Mouse (Mus musculus) heart, adult 2 months (tissue): ENCODE results near the gene H1f0. TPM values are rescaled to one million over a fixed set of nuclear protein-coding genes. Genes with fewer than 3 reads are reported as not detected.

ENCODE experiments used
- DNase-seq, 2 experiments: peaks; one replicate each; pipeline ENCODE4 v3.0.0; 2021
- H3K27ac ChIP-seq: fragments of 200-600 bp; 2 replicates; pipeline ENCODE4 v1.8.1; 2022
- H3K27me3 ChIP-seq: fragments of 200-500 bp; 2 replicates; pipeline ENCODE4 v1.6.1; 2012; ENCODE audit warnings: mild to moderate bottlenecking, low read length, inconsistent platforms, mixed read lengths; ENCODE audit not compliant: control insufficient read depth, insufficient read depth
- H3K36me3 ChIP-seq: fragments of 200-500 bp; 2 replicates; pipeline ENCODE4 v1.6.1; 2012; ENCODE audit warnings: low read length, inconsistent platforms; ENCODE audit not compliant: control insufficient read depth, insufficient read depth
- H3K4me1 ChIP-seq: fragments of 200-500 bp; 2 replicates; pipeline ENCODE4 v1.6.1; 2011; ENCODE audit warnings: low read length; ENCODE audit not compliant: control insufficient read depth, insufficient read depth
- H3K4me3 ChIP-seq: fragments of 200-600 bp; 2 replicates; pipeline ENCODE4 v1.8.1; 2022
- H3K79me2 ChIP-seq: fragments of 200-500 bp; replicated peaks from 2 replicates; pipeline ENCODE4 v1.6.1; 2012; ENCODE audit warnings: mild to moderate bottlenecking, inconsistent platforms, low read length, moderate library complexity, mixed read lengths; ENCODE audit not compliant: control insufficient read depth, insufficient read depth
- H3K9ac ChIP-seq: fragments of 200-500 bp; 2 replicates; pipeline ENCODE4 v1.6.1; 2012; ENCODE audit warnings: low read depth, mild to moderate bottlenecking, control low read depth, inconsistent platforms, low read length, mixed read lengths
- CTCF ChIP-seq: fragments of 200-600 bp; IDR thresholded peaks from 2 replicates; pipeline ENCODE4 v1.8.1; 2022; ENCODE audit warnings: antibody characterized with exemption, mild to moderate bottlenecking, moderate library complexity
- EP300 ChIP-seq: fragments of 200-500 bp; IDR thresholded peaks from 2 replicates; pipeline ENCODE4 v1.6.1; 2011; ENCODE audit warnings: low read depth, low read length, control low read depth; ENCODE audit not compliant: insufficient read depth
- POLR2A ChIP-seq: fragments of 200-500 bp; IDR thresholded peaks from 2 replicates; pipeline ENCODE4 v1.6.1; 2011; ENCODE audit warnings: mild to moderate bottlenecking, low read depth, low read length, control low read depth; ENCODE audit not compliant: insufficient read depth
- WGBS: fragments of 180-500 bp; shearing (Covaris S2); methylation state at CpG from one replicate; pipeline ENCODE4 v1.1.7; 2018; 5-methylcytosine and 5-hydroxymethylcytosine counted together
- intact Hi-C: fragments of 180-260 bp; cut with DNase I; formaldehyde crosslinking; loops from one replicate; pipeline ENCODE4 v1.15.1; 2025
- polyA plus RNA-seq: library from polyadenylated mRNA; depleted of rRNA; stranded (reverse); fragments of >200 nt; gene quantifications from 2 replicates; pipeline ENCODE4 v1.2.3, GENCODE M21; 2012
- total RNA-seq, 2 experiments: library from RNA; stranded (reverse); gene quantifications; 2 replicates each; pipeline ENCODE4 v1.2.3; 2021

H1f0 gene
- total and polyA plus RNA-seq, 3 experiments, result 54.2 to 82.4 (median 73.3) TPM

- TF ChIP-seq EP300, result peak; percentile 38; the same call in 1 of the 2 replicates
- TF ChIP-seq CTCF, result peak; percentile 93
- TF ChIP-seq POLR2A, result no peak
- Histone ChIP-seq H3K4me3 (no peak overlapping the region), H3K4me1 (peaks cover 4% of the 10 kb centered on the region), H3K27ac (no peak overlapping the region), H3K9ac (peak overlapping the region; percentile 65), H3K27me3 (peaks cover 13% of the 10 kb centered on the region), H3K79me2 (no peaks in the 10 kb centered on the region), H3K36me3 (no peaks in the 10 kb centered on the region)
- intact Hi-C loops, result loop anchor here (1.0 to 2.0 kb wide), 2 partner anchors 33 to 111 kb away; no protein-coding TSS in a partner anchor
- peak; percentile 69 to 84 for DNase-seq
- 5% methylated on average over 14 of the region's 14 CpGs for WGBS
Measured at GRCm38 (mm10) chr15:79037913-79038328, 9.7 kb downstream of the H1f0 start.

- TF ChIP-seq POLR2A, result no peak
- TF ChIP-seq EP300, result no peak
- TF ChIP-seq CTCF, result no peak
- DNase-seq, result no peak
- Histone ChIP-seq H3K4me1 (peaks cover 4% of the 10 kb centered on the region), H3K79me2 (no peaks in the 10 kb centered on the region), H3K9ac (no peak overlapping the region), H3K27ac (no peak overlapping the region), H3K4me3 (no peak overlapping the region), H3K36me3 (no peaks in the 10 kb centered on the region), H3K27me3 (peaks cover 14% of the 10 kb centered on the region)
- 73% methylated on average over 10 of the region's 10 CpGs for WGBS
- intact Hi-C loops, result loop anchor here (2.0 kb wide), 1 partner anchor 110 kb away; no protein-coding TSS in a partner anchor
Measured at GRCm38 (mm10) chr15:79038331-79038730, 10.1 kb downstream of the H1f0 start.

- intact Hi-C loops, result loop anchor here (2.0 kb wide), 1 partner anchor 110 kb away; no protein-coding TSS in a partner anchor
- Histone ChIP-seq H3K4me1 (peaks cover 4% of the 10 kb centered on the region), H3K4me3 (no peak overlapping the region), H3K9ac (no peak overlapping the region), H3K36me3 (no peaks in the 10 kb centered on the region), H3K27me3 (peaks cover 14% of the 10 kb centered on the region), H3K27ac (no peak overlapping the region), H3K79me2 (no peaks in the 10 kb centered on the region)
- DNase-seq, result peak; percentile 65 to 80
- WGBS, result 24% methylated on average over 7 of the region's 7 CpGs
- no peak for TF ChIP-seq POLR2A
- peak; percentile 90 for TF ChIP-seq CTCF
- TF ChIP-seq EP300, result 0 out of 2 replicates have a peak, but pooled peaks have one; percentile 61
Measured at GRCm38 (mm10) chr15:79038853-79039252, 10.6 kb downstream of the H1f0 start.

- 27% methylated on average over 24 of the region's 24 CpGs for WGBS
- H3K27me3 ChIP-seq, result peaks cover 14% of the 10 kb centered on the region
- TF ChIP-seq POLR2A (no peak), EP300 (no peak), CTCF (no peak)
- H3K36me3 ChIP-seq, result no peaks in the 10 kb centered on the region
- intact Hi-C loops, result no loop called here
- H3K4me3 ChIP-seq, result no peak overlapping the region
- H3K9ac ChIP-seq, result no peak overlapping the region
- DNase-seq, result no peak
- no peaks in the 10 kb centered on the region for H3K79me2 ChIP-seq
- H3K4me1 ChIP-seq, result peaks cover 4% of the 10 kb centered on the region
- no peak overlapping the region for H3K27ac ChIP-seq
Measured at GRCm38 (mm10) chr15:79040501-79041416, 12.5 kb downstream of the H1f0 start.

GRCm38 (mm10) chr15:79041585-79041984, 13.3 kb downstream of the H1f0 start, which contains the start of gene Galr3:
Gene Galr3, plus strand, starts transcription at chr15:79041885.
- Histone ChIP-seq H3K27ac (no peak within 1 kb of the TSS), H3K27me3 (peaks cover 14% of the 10 kb centered on the region), H3K9ac (peak within 1 kb of the TSS; percentile 44), H3K79me2 (no peaks in the 10 kb centered on the region), H3K36me3 (no peaks in the 10 kb centered on the region), H3K4me1 (peaks cover 4% of the 10 kb centered on the region), H3K4me3 (peak within 1 kb of the TSS; percentile 46)
- TF ChIP-seq POLR2A (no peak), CTCF (no peak), EP300 (no peak)
- intact Hi-C loops, result no loop called here
- no peak for DNase-seq
- 75% methylated on average over 6 of the region's 6 CpGs for WGBS
